Mouse (Mus musculus) intestine, embryonic 14.5 days (tissue): ENCODE measurements at regions not wholly inside any gene's neighbourhood (a gene's known extent, or its start where the extent isn't known, plus 50 kb on each side); places are given as distances from the start of the nearest gene placed in this dataset.

Experiments
- ATAC-seq: fragments of 200-750 bp; cut with Nextera tagmentation; replicated peaks from 2 replicates; pipeline ENCODE4 v1.8.0; 2017; ENCODE audit warnings: low read depth, moderate number of reproducible peaks, moderate TSS enrichment, moderate library complexity; ENCODE audit not compliant: low FRiP score, low TSS enrichment
- DNase-seq: peaks from one replicate; pipeline ENCODE4 v3.0.0-alpha.2; 2018; ENCODE audit warnings: low spot score
- H3K27ac ChIP-seq: fragments of 300-500 bp; sonication (generic); 2 replicates; pipeline ENCODE4 v1.5.1; 2014; ENCODE audit warnings: low read depth, mild to moderate bottlenecking, control low read depth
- H3K27me3 ChIP-seq: fragments of 300-500 bp; sonication (generic); replicated peaks from 2 replicates; pipeline ENCODE4 v1.6.1; 2014; ENCODE audit warnings: low read length, control low read depth; ENCODE audit not compliant: control insufficient read depth, insufficient read depth
- H3K36me3 ChIP-seq: fragments of 300-500 bp; sonication (generic); 2 replicates; pipeline ENCODE4 v1.6.1; 2014; ENCODE audit warnings: low read length, control low read depth; ENCODE audit not compliant: control insufficient read depth, insufficient read depth
- H3K4me1 ChIP-seq: fragments of 300-500 bp; sonication (generic); replicated peaks from 2 replicates; pipeline ENCODE4 v1.6.1; 2014; ENCODE audit warnings: low read length, control low read depth, mixed read lengths; ENCODE audit not compliant: control insufficient read depth, insufficient read depth
- H3K4me2 ChIP-seq: fragments of 300-500 bp; sonication (generic); 2 replicates; pipeline ENCODE4 v1.6.1; 2014; ENCODE audit warnings: low read length
- H3K4me3 ChIP-seq: fragments of 300-500 bp; sonication (generic); 2 replicates; pipeline ENCODE4 v1.5.1; 2014; ENCODE audit warnings: low read depth, low read length, control low read depth, mixed read lengths
- H3K9ac ChIP-seq: fragments of 300-500 bp; sonication (generic); 2 replicates; pipeline ENCODE4 v1.6.1; 2014; ENCODE audit warnings: mild to moderate bottlenecking, low read length
- H3K9me3 ChIP-seq: fragments of 300-500 bp; sonication (generic); 2 replicates; pipeline ENCODE4 v1.6.1; 2016; ENCODE audit warnings: low read length, control low read depth; ENCODE audit not compliant: control insufficient read depth
- WGBS: fragments of 180-500 bp; shearing (Covaris S2); extraction: QIAGEN DNeasy Blood & Tissue Kit; methylation state at CpG from one replicate; pipeline ENCODE4 v1.1.7; 2014; 5-methylcytosine and 5-hydroxymethylcytosine counted together

GRCm38 (mm10) chr2:71629301-71630142 is 83.0 kb upstream of the Dlx2 start:
- H3K36me3 ChIP-seq = no peaks in the 10 kb centered on the region
- H3K27me3 ChIP-seq = no peaks in the 10 kb centered on the region
- H3K4me3 ChIP-seq = peak overlapping the region; percentile 35
- 2% methylated on average over 43 of the region's 43 CpGs for WGBS
- H3K9ac ChIP-seq = peak overlapping the region; percentile 14; the same call in 1 of the 2 replicates
- H3K9me3 ChIP-seq = no peaks in the 10 kb centered on the region
- H3K4me2 ChIP-seq = peak overlapping the region; percentile 78
- H3K27ac ChIP-seq = no peak overlapping the region
- peak; percentile 67 for DNase-seq
- no peak for ATAC-seq
- H3K4me1 ChIP-seq = peaks cover 13% of the 10 kb centered on the region

DNA sequence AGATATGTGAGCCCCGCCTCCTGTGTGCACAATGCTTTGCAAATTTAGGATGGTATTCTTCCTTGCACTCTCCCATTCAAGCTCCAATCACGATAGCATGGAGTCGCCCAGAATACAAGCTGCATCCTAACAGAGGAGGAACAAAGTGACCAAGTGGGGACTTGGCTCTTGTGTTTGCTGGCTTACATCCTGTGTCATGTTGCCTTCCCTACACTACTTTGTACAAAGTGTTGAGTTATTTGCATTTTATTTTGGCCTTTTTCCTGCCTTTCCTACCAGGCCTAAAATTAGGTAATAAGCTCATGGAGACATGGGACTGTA is 83.5 kb upstream of the Dlx2 start:
- Histone ChIP-seq H3K36me3 (no peaks in the 10 kb centered on the region), H3K27ac (no peak overlapping the region), H3K4me2 (peak overlapping the region; percentile 78), H3K9ac (no peak overlapping the region; the same call in 1 of the 2 replicates), H3K4me3 (peak overlapping the region; percentile 35), H3K4me1 (peaks cover 13% of the 10 kb centered on the region), H3K27me3 (no peaks in the 10 kb centered on the region), H3K9me3 (no peaks in the 10 kb centered on the region)
- no peak for ATAC-seq
- DNase-seq = no peak
- WGBS = 10% methylated on average over 3 of the region's 3 CpGs

- H3K4me3 ChIP-seq = no peak overlapping the region
- no peak for ATAC-seq
- no peak for DNase-seq
- H3K9me3 ChIP-seq = no peaks in the 10 kb centered on the region
- 74% methylated on average over 6 of the region's 6 CpGs for WGBS
- H3K4me1 ChIP-seq = peaks cover 5% of the 10 kb centered on the region
- no peak overlapping the region for H3K4me2 ChIP-seq
- no peaks in the 10 kb centered on the region for H3K36me3 ChIP-seq
- H3K27me3 ChIP-seq = no peaks in the 10 kb centered on the region
- no peak overlapping the region for H3K9ac ChIP-seq
- H3K27ac ChIP-seq = no peak overlapping the region
Measured at GRCm38 (mm10) chr2:71633471-71633870, 86.9 kb upstream of the Dlx2 start.

- Histone ChIP-seq H3K4me3 (no peak overlapping the region), H3K9ac (no peak overlapping the region), H3K4me2 (no peak overlapping the region), H3K36me3 (no peaks in the 10 kb centered on the region), H3K27ac (no peak overlapping the region), H3K9me3 (no peaks in the 10 kb centered on the region), H3K27me3 (no peaks in the 10 kb centered on the region), H3K4me1 (peaks cover 5% of the 10 kb centered on the region)
- WGBS = 74% methylated on average over 3 of the region's 3 CpGs
- DNase-seq (no peak), ATAC-seq (no peak)
Measured at GRCm38 (mm10) chr2:71634471-71634870, 87.9 kb upstream of the Dlx2 start.

GRCm38 (mm10) chr2:71636134-71636533 is 89.6 kb upstream of the Dlx2 start:
- Histone ChIP-seq H3K27me3 (no peaks in the 10 kb centered on the region), H3K9ac (no peak overlapping the region), H3K36me3 (no peaks in the 10 kb centered on the region), H3K4me1 (no peaks in the 10 kb centered on the region), H3K9me3 (no peaks in the 10 kb centered on the region), H3K4me2 (no peak overlapping the region), H3K27ac (no peak overlapping the region), H3K4me3 (no peak overlapping the region)
- 85% methylated on average over 4 of the region's 4 CpGs for WGBS
- ATAC-seq (no peak), DNase-seq (no peak)

- DNase-seq (no peak), ATAC-seq (no peak)
- Histone ChIP-seq H3K9me3 (peaks cover 4% of the 10 kb centered on the region; the same call in 1 of the 2 replicates), H3K27ac (no peak overlapping the region), H3K4me2 (no peak overlapping the region), H3K36me3 (no peaks in the 10 kb centered on the region), H3K9ac (no peak overlapping the region), H3K4me1 (no peaks in the 10 kb centered on the region), H3K4me3 (no peak overlapping the region), H3K27me3 (no peaks in the 10 kb centered on the region)
- WGBS = 83% methylated on average over 4 of the region's 4 CpGs
Measured at GRCm38 (mm10) chr2:71636590-71636989, 90.0 kb upstream of the Dlx2 start.

GRCm38 (mm10) chr2:71640251-71640650 is 93.7 kb upstream of the Dlx2 start:
- ATAC-seq (no peak), DNase-seq (no peak)
- no peak overlapping the region for H3K4me3 ChIP-seq
- H3K9me3 ChIP-seq = peaks cover 5% of the 10 kb centered on the region; the same call in 1 of the 2 replicates
- H3K27me3 ChIP-seq = no peaks in the 10 kb centered on the region
- no peak overlapping the region for H3K9ac ChIP-seq
- no peaks in the 10 kb centered on the region for H3K36me3 ChIP-seq
- no peak overlapping the region for H3K27ac ChIP-seq
- H3K4me1 ChIP-seq = no peaks in the 10 kb centered on the region
- WGBS = 85% methylated on average over 5 of the region's 5 CpGs
- H3K4me2 ChIP-seq = no peak overlapping the region

DNA sequence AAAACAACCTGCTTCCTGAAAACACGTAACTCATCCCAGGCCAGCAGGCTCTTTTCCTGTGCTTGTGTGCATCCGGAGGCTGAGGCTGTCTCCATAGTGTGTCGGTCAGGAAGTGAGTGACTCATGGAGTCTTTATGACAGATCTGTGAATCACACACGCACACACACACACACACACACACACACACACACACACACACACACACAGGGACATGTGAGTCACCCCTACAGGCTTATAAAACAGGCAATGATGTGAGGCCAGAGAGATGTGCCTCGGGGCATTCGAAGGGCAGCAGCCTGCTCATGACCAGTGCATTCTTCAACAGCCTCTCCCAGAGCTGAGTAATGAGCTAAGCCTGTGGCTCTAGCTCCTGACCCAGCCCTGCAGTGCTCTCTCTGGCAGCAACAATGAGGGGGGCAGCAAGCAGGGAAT is 97.5 kb upstream of the Dlx2 start:
- Histone ChIP-seq H3K4me1 (no peaks in the 10 kb centered on the region), H3K9me3 (peaks cover 5% of the 10 kb centered on the region; the same call in 1 of the 2 replicates), H3K27me3 (no peaks in the 10 kb centered on the region), H3K4me3 (no peak overlapping the region), H3K36me3 (no peaks in the 10 kb centered on the region), H3K4me2 (no peak overlapping the region), H3K9ac (no peak overlapping the region), H3K27ac (no peak overlapping the region)
- 34% methylated on average over 6 of the region's 6 CpGs for WGBS
- ATAC-seq (peak; percentile 71), DNase-seq (no peak)

- ATAC-seq = no peak
Measured at GRCm38 (mm10) chr2:71647914-71648497, 97.4 kb upstream of the Itga6 start.

More at GRCm38 (mm10) chr2:71647914-71648497, 97.4 kb upstream of the Itga6 start:
- no peak overlapping the region for H3K27ac ChIP-seq
- no peak for DNase-seq
- H3K9ac ChIP-seq = no peak overlapping the region
- no peak overlapping the region for H3K4me3 ChIP-seq
- H3K27me3 ChIP-seq = no peaks in the 10 kb centered on the region
- H3K4me2 ChIP-seq = no peak overlapping the region
- 75% methylated on average over 14 of the region's 14 CpGs for WGBS
- 0 out of 2 replicates have a peak, but pooled peaks cover 6% of the 10 kb centered on the region for H3K4me1 ChIP-seq
- H3K9me3 ChIP-seq = no peaks in the 10 kb centered on the region
- no peaks in the 10 kb centered on the region for H3K36me3 ChIP-seq
